In genomic region chr11:103758706-103759105, GRCm38 (mm10) we compare ENCODE assay signal across 9 mouse cellular contexts. TPM values are rescaled to one million over a fixed set of nuclear protein-coding genes. Genes with fewer than 3 reads are reported as not detected.
DNase-seq lines count a peak whose midpoint lies in the region; ATAC-seq and TF ChIP-seq lines count a peak whose summit lies in the region.
"Had no signal": no experiment of that assay in that cellular context is flagged by ENCODE, and none has a peak within 500 bp of the region (broad histone marks: within the 10 kb centered on the region; RNA-seq: fewer than 3 reads in every experiment).

No protein-coding gene starts in this region.

- WGBS in liver, adult 2 months, result 9% methylated on average over 6 of the region's 6 CpGs

- peak; percentile 75 for TF ChIP-seq CTCF in cortical plate, adult 2 months (IDR thresholded peaks at IDR 0.05; ENCODE audit: extremely low read depth, insufficient read depth, low read length)
- peak; percentile 98 for TF ChIP-seq CTCF in liver, adult 2 months (IDR thresholded peaks at IDR 0.05; ENCODE audit: low read depth, low read length)

- no peaks in the 10 kb centered on the region for H3K36me3 ChIP-seq in liver, adult 2 months (ENCODE audit: control insufficient read depth, insufficient read depth, low read length)

- H3K27me3 ChIP-seq in liver, adult 2 months (ENCODE audit: control insufficient read depth, insufficient read depth, low read length), result no peaks in the 10 kb centered on the region

- no peaks in the 10 kb centered on the region for H3K79me2 ChIP-seq in liver, adult 2 months (ENCODE audit: control insufficient read depth, insufficient read depth, low read length)

- peak; percentile 63 to 83 for DNase-seq in left cerebral cortex, adult 18-20 months (ENCODE audit: low spot score in 2 of 2)
- no peak for DNase-seq in left cerebral cortex, adult 11 months (ENCODE audit: low spot score)
- DNase-seq in R1 (ENCODE audit: low read depth, low spot score), result peak; percentile 75
- peak; percentile 39 for DNase-seq in liver, adult 2 months (ENCODE audit: extremely low read depth, low read depth, low spot score)
- DNase-seq in retina, postnatal 7 days (ENCODE audit: low read depth, low spot score), result peak; percentile 57
- DNase-seq in yolk sac, embryonic 10.5 days (ENCODE audit: low spot score), result peak; percentile 49

- no peak overlapping the region for H3K4me3 ChIP-seq in cortical plate, adult 2 months (ENCODE audit: insufficient read depth, low read length)
- H3K4me3 ChIP-seq in liver, adult 2 months (ENCODE audit: insufficient read depth, low read depth, low read length), result no peak overlapping the region

- H3K4me1 ChIP-seq in cortical plate, adult 2 months (ENCODE audit: control insufficient read depth, insufficient read depth, low read length), result no peaks in the 10 kb centered on the region
- peaks cover 4% of the 10 kb centered on the region; the same call in 1 of the 2 replicates for H3K4me1 ChIP-seq in liver, adult 2 months (ENCODE audit: control insufficient read depth, insufficient read depth, low read length)

- ATAC-seq in hematopoietic stem cell, adult 5-6 weeks (replicated peaks in 1 of 2; ENCODE audit: insufficient read depth in 1 of 2, low FRiP score in 2 of 2, low TSS enrichment in 1 of 2, low read depth in 1 of 2, poor library complexity in 2 of 2, severe bottlenecking in 2 of 2), result peak; percentile 77 to 83

- no peak for TF ChIP-seq POLR2A in cortical plate, adult 2 months (IDR thresholded peaks at IDR 0.05; ENCODE audit: extremely low read depth, insufficient read depth, low read length)
- TF ChIP-seq POLR2A in liver, adult 2 months (IDR thresholded peaks at IDR 0.05; ENCODE audit: extremely low read depth, insufficient read depth, low read length), result no peak

- H3K27ac ChIP-seq in cortical plate, adult 2 months (ENCODE audit: insufficient read depth, low read length), result no peak overlapping the region
- no peak overlapping the region for H3K27ac ChIP-seq in liver, adult 2 months (replicated peaks; ENCODE audit: insufficient read depth, low read depth, low read length)

- H3K9ac ChIP-seq in liver, adult 2 months (ENCODE audit: low read depth, low read length), result no peak overlapping the region

RNA-seq across cellular contexts. Expression of gene Wnt9b, which starts 9.1 kb away (rescaled TPM):
- under 1 TPM; 0.23 to 0.46 TPM for total RNA-seq in left cerebral cortex, adult 18-20 months (2021)
- polyA plus RNA-seq in cortical plate, adult 2 months (2012; rRNA removed), result 0.09 and 0.10 TPM in 2 replicates
- total RNA-seq in hematopoietic stem cell, adult 5-6 weeks (2017), result not detected in 2 replicates
- total RNA-seq in liver, adult 2 months (2014; rRNA removed), result 0.34 and 0.65 TPM in 2 replicates
- polyA plus RNA-seq in liver, adult 2 months (2012; rRNA removed), result 0.44 and 0.91 TPM in 2 replicates

RNA-seq across cellular contexts. Expression of gene Wnt3, which starts 15.2 kb away (rescaled TPM):
- under 1 TPM; 0.86 to 0.98 TPM for total RNA-seq in left cerebral cortex, adult 18-20 months (2021)
- 2.0 and 2.4 TPM in 2 replicates for polyA plus RNA-seq in cortical plate, adult 2 months (2012; rRNA removed)
- total RNA-seq in hematopoietic stem cell, adult 5-6 weeks (2017), result not detected in 2 replicates
- not detected in 2 replicates for total RNA-seq in liver, adult 2 months (2014; rRNA removed)
- polyA plus RNA-seq in liver, adult 2 months (2012; rRNA removed), result not detected in 2 replicates
- polyA plus RNA-seq: heart, embryonic 16.5 days had no signal
